Mouse (Mus musculus) C2C12 (cell line): ENCODE results near the gene Fhl4. TPM values are rescaled to one million over a fixed set of nuclear protein-coding genes. Genes with fewer than 3 reads are reported as not detected.

Source experiments
- H3K27me3 ChIP-seq: one replicate; pipeline ENCODE4 v1.6.1; 2011; ENCODE audit not compliant: control insufficient read depth, insufficient read depth, insufficient read length
- H3K36me3 ChIP-seq: one replicate; pipeline ENCODE4 v1.6.1; 2011; ENCODE audit not compliant: control insufficient read depth, insufficient read depth
- H3K4me3 ChIP-seq: one replicate; pipeline ENCODE4 v1.5.1; 2011; ENCODE audit warnings: mild to moderate bottlenecking, control low read depth; ENCODE audit not compliant: poor library complexity, insufficient read depth, severe bottlenecking
- H3K79me2 ChIP-seq: one replicate; pipeline ENCODE4 v1.6.1; 2011; ENCODE audit not compliant: control insufficient read depth, insufficient read depth
- H3K79me3 ChIP-seq: one replicate; pipeline ENCODE4 v1.6.1; 2011; ENCODE audit warnings: low read depth, control low read depth
- H3ac ChIP-seq: one replicate; pipeline ENCODE3; 2011; ENCODE audit warnings: low read depth; ENCODE audit not compliant: control insufficient read depth, insufficient read length
- CEBPB ChIP-seq: IDR thresholded peaks from one replicate; pipeline ENCODE4 v1.6.1; 2011; ENCODE audit warnings: low read depth, mild to moderate bottlenecking, control low read depth, moderate library complexity
- CTCF ChIP-seq: IDR thresholded peaks from one replicate; pipeline ENCODE4 v1.5.1; 2011; ENCODE audit not compliant: control insufficient read depth, insufficient read depth, insufficient read length
- FOSL1 ChIP-seq: IDR thresholded peaks from one replicate; pipeline ENCODE4 v1.8.0; 2011; ENCODE audit warnings: mild to moderate bottlenecking, low read length; ENCODE audit not compliant: poor library complexity, insufficient read depth, severe bottlenecking
- MAX ChIP-seq: IDR thresholded peaks from one replicate; pipeline ENCODE4 v1.6.1; 2011; ENCODE audit warnings: mild to moderate bottlenecking, control low read depth
- MYOD1 ChIP-seq: IDR thresholded peaks from one replicate; pipeline ENCODE4 v1.6.1; 2011; ENCODE audit warnings: low read depth; ENCODE audit not compliant: control insufficient read depth, insufficient read length
- MYOG ChIP-seq: IDR thresholded peaks from one replicate; pipeline ENCODE4 v1.6.1; 2011; ENCODE audit not compliant: control insufficient read depth, insufficient read length; ENCODE audit errors: extremely low read depth
- USF1 ChIP-seq: IDR thresholded peaks from one replicate; pipeline ENCODE4 v1.6.1; 2011; ENCODE audit warnings: low read depth, mild to moderate bottlenecking, control low read depth, moderate library complexity
- long read RNA-seq, 2 experiments: library from polyadenylated mRNA; unstranded; transcript quantifications; one replicate each; pipeline ENCODE4 v2.0.0; 2019 to 2020
- polyA plus RNA-seq: library from polyadenylated mRNA; unstranded; fragments of >200 nt; fragmentation: generic; extraction: Trizol; gene quantifications from one replicate; pipeline ENCODE4 v1.2.1, GENCODE M21; 2012; ENCODE audit warnings: missing spikeins

Fhl4 gene
- 0.12 TPM for polyA plus RNA-seq
- long read RNA-seq, experiment 1, partial matches to known transcripts, result 0 of 1 reads
- long read RNA-seq, experiment 1, other reads (novel, unspliced or antisense), result 0 of 1 reads
- long read RNA-seq, experiment 2, partial matches to known transcripts, result 0 of 2 reads
- long read RNA-seq, experiment 2, other reads (novel, unspliced or antisense), result 0 of 2 reads

GRCm38 (mm10) chr10:85102247-85103084 lies at the start of gene Fhl4, which contains the start of gene Tmem263:
Gene Fhl4, minus strand, starts transcription at chr10:85102495.
Gene Tmem263, plus strand, starts transcription at chr10:85102627.
- Histone ChIP-seq H3ac (peak within 1 kb of the TSS; percentile 90), H3K4me3 (peak within 1 kb of the TSS; percentile 84), H3K36me3 (no peaks in the 10 kb centered on the region), H3K27me3 (no peaks in the 10 kb centered on the region), H3K79me3 (peaks cover 28% of the 10 kb centered on the region), H3K79me2 (peaks cover 49% of the 10 kb centered on the region)
- TF ChIP-seq CTCF (no peak), MAX (peak; percentile 61), FOSL1 (no peak), CEBPB (no peak), MYOD1 (no peak), USF1 (no peak), MYOG (no peak)

GRCm38 (mm10) chr10:85149226-85149625 lies 46.9 kb upstream of the Fhl4 start:
- no peaks in the 10 kb centered on the region for H3K79me2 ChIP-seq
- peaks cover 8% of the 10 kb centered on the region for H3K36me3 ChIP-seq
- no peaks in the 10 kb centered on the region for H3K79me3 ChIP-seq
- H3K4me3 ChIP-seq, result no peak overlapping the region
- no peak for TF ChIP-seq MYOG
- no peak for TF ChIP-seq CEBPB
- TF ChIP-seq FOSL1, result no peak
- no peak for TF ChIP-seq USF1
- no peak for TF ChIP-seq MAX
- no peak for TF ChIP-seq CTCF
- no peak for TF ChIP-seq MYOD1
- H3ac ChIP-seq, result no peak overlapping the region
- H3K27me3 ChIP-seq, result no peaks in the 10 kb centered on the region

- Histone ChIP-seq H3ac (no peak overlapping the region), H3K27me3 (no peaks in the 10 kb centered on the region), H3K79me2 (no peaks in the 10 kb centered on the region), H3K36me3 (peaks cover 8% of the 10 kb centered on the region), H3K4me3 (no peak overlapping the region), H3K79me3 (no peaks in the 10 kb centered on the region)
- TF ChIP-seq MYOD1, result no peak
- no peak for TF ChIP-seq MAX
- TF ChIP-seq USF1, result no peak
- TF ChIP-seq CEBPB, result no peak
- TF ChIP-seq FOSL1, result no peak
- TF ChIP-seq CTCF, result no peak
- TF ChIP-seq MYOG, result no peak
These were observed 44.0 kb upstream of the Fhl4 start for GRCm38 (mm10) chr10:85146282-85146681.

- no peak overlapping the region for H3K4me3 ChIP-seq
- H3K36me3 ChIP-seq, result peaks cover 5% of the 10 kb centered on the region
- H3ac ChIP-seq, result no peak overlapping the region
- H3K27me3 ChIP-seq, result no peaks in the 10 kb centered on the region
- no peak for TF ChIP-seq MYOG
- no peaks in the 10 kb centered on the region for H3K79me2 ChIP-seq
- no peaks in the 10 kb centered on the region for H3K79me3 ChIP-seq
These were observed 39.2 kb upstream of the Fhl4 start for GRCm38 (mm10) chr10:85141465-85141864.

- no peaks in the 10 kb centered on the region for H3K27me3 ChIP-seq
- H3ac ChIP-seq, result no peak overlapping the region
- no peaks in the 10 kb centered on the region for H3K79me3 ChIP-seq
- H3K4me3 ChIP-seq, result no peak overlapping the region
- TF ChIP-seq MAX (no peak), MYOG (no peak), MYOD1 (no peak), FOSL1 (no peak), CEBPB (no peak), USF1 (no peak), CTCF (no peak)
- H3K79me2 ChIP-seq, result no peaks in the 10 kb centered on the region
- no peaks in the 10 kb centered on the region for H3K36me3 ChIP-seq
These were observed 34.3 kb upstream of the Fhl4 start for GRCm38 (mm10) chr10:85136573-85136972.

- TF ChIP-seq CTCF (no peak), CEBPB (no peak), MAX (no peak), FOSL1 (no peak)
- peaks cover 6% of the 10 kb centered on the region for H3K36me3 ChIP-seq
- H3K4me3 ChIP-seq, result no peak overlapping the region
- H3K79me3 ChIP-seq, result no peaks in the 10 kb centered on the region
- H3ac ChIP-seq, result no peak overlapping the region
- no peaks in the 10 kb centered on the region for H3K27me3 ChIP-seq
- peaks cover 8% of the 10 kb centered on the region for H3K79me2 ChIP-seq
These were observed 26.2 kb upstream of the Fhl4 start for GRCm38 (mm10) chr10:85128453-85128852.
